16 mouse cellular contexts compared by ENCODE assay signal in the genomic region with DNA sequence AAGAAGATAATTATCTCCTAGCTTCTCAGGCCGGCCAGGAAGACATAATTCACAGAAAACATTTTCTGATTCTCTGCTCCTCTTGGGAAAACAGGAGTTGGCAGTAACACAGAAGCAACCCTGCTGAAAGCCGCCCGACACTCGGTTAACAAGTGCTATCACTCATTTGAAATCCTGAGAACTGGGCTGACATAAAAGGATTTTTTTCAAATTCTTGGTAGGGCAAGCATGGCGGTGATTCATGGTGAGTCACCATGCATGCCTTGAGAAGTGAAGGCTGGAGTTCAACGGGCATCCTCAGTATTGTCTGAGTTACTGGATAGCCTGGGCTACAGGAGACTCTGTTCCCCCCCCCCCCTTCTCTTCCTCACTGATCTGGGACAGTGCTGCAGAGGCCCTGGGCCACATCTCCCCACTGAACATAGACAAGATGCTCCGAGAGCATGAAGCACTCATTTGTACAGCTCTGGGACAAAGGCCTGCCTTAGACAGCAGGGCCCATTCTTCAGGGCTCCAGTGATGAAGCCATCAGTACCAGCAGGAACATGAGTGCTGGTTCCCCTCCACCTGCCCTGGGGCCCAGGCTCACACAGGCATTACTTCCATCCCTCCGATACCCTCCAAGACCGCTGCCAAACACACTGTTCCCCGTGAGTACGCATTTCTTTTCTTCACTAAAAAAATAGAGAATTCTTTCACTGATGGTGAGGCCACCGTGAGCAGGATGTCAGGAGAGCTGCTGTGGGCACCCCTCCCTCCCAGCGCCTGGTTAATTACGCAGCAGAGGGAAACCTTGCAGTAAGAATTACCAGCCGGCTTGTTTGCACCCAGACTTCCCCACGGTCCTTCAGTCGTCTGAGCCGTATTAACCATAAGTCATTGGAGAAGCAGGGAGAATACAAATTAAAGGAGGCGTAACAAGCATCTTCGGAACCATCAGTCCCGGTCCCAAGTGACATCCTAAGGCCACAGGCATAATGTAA. TPM values are rescaled to one million over a fixed set of nuclear protein-coding genes. Genes with fewer than 3 reads are reported as not detected.
DNase-seq lines count a peak whose midpoint lies in the region; ATAC-seq and TF ChIP-seq lines count a peak whose summit lies in the region.
"Had no signal": no experiment of that assay in that cellular context is flagged by ENCODE, and none has a peak within 500 bp of the region (broad histone marks: within the 10 kb centered on the region; RNA-seq: fewer than 3 reads in every experiment).

No protein-coding gene starts in this region.

- peak; percentile 74 for DNase-seq in kidney, postnatal 0 days (ENCODE audit: low spot score)
- no peak for DNase-seq in kidney, postnatal 25 days
- DNase-seq in MN1 (ENCODE audit: low spot score): peak; percentile 84
- DNase-seq in brain, adult 2 months (ENCODE audit: low read depth, low spot score): peak; percentile 37
- no peak for DNase-seq in right cerebral cortex, postnatal 14 days
- DNase-seq: cerebellum, adult 18-20 months; gastrocnemius, postnatal 10 days; lung, adult 2 months had no signal

- H3K27ac ChIP-seq in kidney, postnatal 0 days: peak overlapping the region; percentile 25; the same call in 1 of the 2 replicates
- H3K27ac ChIP-seq in midbrain, embryonic 16.5 days (ENCODE audit: low read length): peak overlapping the region; percentile 22; the same call in 1 of the 2 replicates
- H3K27ac ChIP-seq in intestine, postnatal 0 days (ENCODE audit: low read depth, low read length): no peak overlapping the region
- H3K27ac ChIP-seq: embryonic facial prominence, embryonic 10.5 days; forebrain, embryonic 13.5 days; limb, embryonic 13.5 days had no signal

- peaks cover 7% of the 10 kb centered on the region; the same call in 1 of the 2 replicates for H3K36me3 ChIP-seq in kidney, postnatal 0 days (ENCODE audit: insufficient read depth, low read length)
- peaks cover 9% of the 10 kb centered on the region; the same call in 1 of the 2 replicates for H3K36me3 ChIP-seq in midbrain, embryonic 16.5 days (ENCODE audit: control insufficient read depth, insufficient read depth, low read length)
- H3K36me3 ChIP-seq in intestine, postnatal 0 days (ENCODE audit: control insufficient read depth, insufficient read depth): 0 out of 2 replicates have a peak, but pooled peaks cover 3% of the 10 kb centered on the region

- no peak overlapping the region for H3K9ac ChIP-seq in kidney, postnatal 0 days (ENCODE audit: low read depth, low read length)
- no peak overlapping the region for H3K9ac ChIP-seq in midbrain, embryonic 16.5 days (ENCODE audit: low read depth, low read length)
- H3K9ac ChIP-seq in intestine, postnatal 0 days (ENCODE audit: low read depth, low read length): no peak overlapping the region
- H3K9ac ChIP-seq: forebrain, embryonic 13.5 days; limb, embryonic 13.5 days had no signal

- no peak overlapping the region for H3K4me2 ChIP-seq in kidney, postnatal 0 days (ENCODE audit: low read length)
- H3K4me2 ChIP-seq in midbrain, embryonic 16.5 days (ENCODE audit: low read length): no peak overlapping the region
- H3K4me2 ChIP-seq in intestine, postnatal 0 days (replicated peaks; ENCODE audit: low read depth): no peak overlapping the region
- H3K4me2 ChIP-seq: forebrain, embryonic 13.5 days; limb, embryonic 13.5 days had no signal

- WGBS in kidney, postnatal 0 days: 47% methylated on average over 21 of the region's 21 CpGs
- WGBS in midbrain, embryonic 16.5 days: 70% methylated on average over 21 of the region's 21 CpGs
- 83% methylated on average over 21 of the region's 21 CpGs for WGBS in intestine, postnatal 0 days

- no peaks in the 10 kb centered on the region for H3K4me1 ChIP-seq in kidney, postnatal 0 days (replicated peaks; ENCODE audit: insufficient read depth, low read length)
- no peaks in the 10 kb centered on the region for H3K4me1 ChIP-seq in midbrain, embryonic 16.5 days (ENCODE audit: control insufficient read depth, insufficient read depth, low read length)
- H3K4me1 ChIP-seq in intestine, postnatal 0 days (replicated peaks; ENCODE audit: control insufficient read depth, insufficient read depth, low read length): no peaks in the 10 kb centered on the region
- H3K4me1 ChIP-seq: forebrain, embryonic 13.5 days had no signal

- ATAC-seq in kidney, postnatal 0 days (replicated peaks; ENCODE audit: low FRiP score, low read depth): 0 out of 2 replicates have a peak, but pooled peaks have one; percentile 37
- ATAC-seq in midbrain, embryonic 16.5 days: no peak
- no peak for ATAC-seq in granulocyte monocyte progenitor cell, adult 5-6 weeks (replicated peaks; ENCODE audit: poor library complexity, severe bottlenecking)
- no peak for ATAC-seq in intestine, postnatal 0 days
- ATAC-seq: activated CD4-positive, CD25-positive, alpha-beta regulatory T cell, adult 4 months; forebrain, embryonic 13.5 days had no signal

- H3K27me3 ChIP-seq in kidney, postnatal 0 days (ENCODE audit: insufficient read depth, low read length): no peaks in the 10 kb centered on the region
- H3K27me3 ChIP-seq in midbrain, embryonic 16.5 days (ENCODE audit: control insufficient read depth, insufficient read depth, low read depth, low read length): no peaks in the 10 kb centered on the region
- H3K27me3 ChIP-seq in intestine, postnatal 0 days (replicated peaks; ENCODE audit: control insufficient read depth, insufficient read depth, low read length): no peaks in the 10 kb centered on the region
- H3K27me3 ChIP-seq: forebrain, embryonic 13.5 days; limb, embryonic 13.5 days had no signal

- no peak overlapping the region for H3K4me3 ChIP-seq in kidney, postnatal 0 days (replicated peaks; ENCODE audit: low read depth, low read length)
- no peak overlapping the region for H3K4me3 ChIP-seq in midbrain, embryonic 16.5 days (ENCODE audit: low read depth, low read length)
- H3K4me3 ChIP-seq in intestine, postnatal 0 days (ENCODE audit: low read depth, low read length): no peak overlapping the region
- H3K4me3 ChIP-seq: embryonic facial prominence, embryonic 10.5 days; forebrain, embryonic 13.5 days; limb, embryonic 13.5 days had no signal

- no peaks in the 10 kb centered on the region for H3K9me3 ChIP-seq in kidney, postnatal 0 days (replicated peaks; ENCODE audit: low read length)
- no peaks in the 10 kb centered on the region for H3K9me3 ChIP-seq in midbrain, embryonic 16.5 days (replicated peaks; ENCODE audit: control insufficient read depth, low read length, poor library complexity, severe bottlenecking)
- no peaks in the 10 kb centered on the region for H3K9me3 ChIP-seq in intestine, postnatal 0 days (ENCODE audit: control insufficient read depth)
- H3K9me3 ChIP-seq: embryonic facial prominence, embryonic 10.5 days; forebrain, embryonic 13.5 days had no signal

- TF ChIP-seq CTCF in kidney, postnatal 0 days (IDR thresholded peaks at IDR 0.05; ENCODE audit: low read depth): no peak
- TF ChIP-seq CTCF in intestine, postnatal 0 days (IDR thresholded peaks at IDR 0.05; ENCODE audit: low read depth): no peak

RNA-seq across cellular contexts. Expression of gene Eif2b2, which starts 14.4 kb away (rescaled TPM):
- polyA plus RNA-seq in kidney, postnatal 0 days (2015; fragmentation: Nextera tagmentation; extraction: Ambion mirVana): 76.0 and 82.0 TPM in 2 replicates
- 72.5 and 75.2 TPM in 2 replicates for polyA plus RNA-seq in midbrain, embryonic 16.5 days (2015; fragmentation: Nextera tagmentation; extraction: Ambion mirVana)
- total RNA-seq in granulocyte monocyte progenitor cell, adult 5-6 weeks (2014; fragmentation: Nextera tagmentation): 51.8 and 89.9 TPM in 2 replicates
- total RNA-seq in granulocyte monocyte progenitor cell, adult 5-6 weeks (2017): 44.0 and 61.7 TPM in 2 replicates
- 44.5 and 44.9 TPM in 2 replicates for polyA plus RNA-seq in intestine, postnatal 0 days (2015; fragmentation: Nextera tagmentation; extraction: Ambion mirVana)

RNA-seq across cellular contexts. Expression of gene Mlh3, which starts 36.7 kb away (rescaled TPM):
- polyA plus RNA-seq in kidney, postnatal 0 days (2015; fragmentation: Nextera tagmentation; extraction: Ambion mirVana): 7.1 and 7.3 TPM in 2 replicates
- polyA plus RNA-seq in midbrain, embryonic 16.5 days (2015; fragmentation: Nextera tagmentation; extraction: Ambion mirVana): 9.0 and 9.1 TPM in 2 replicates
- total RNA-seq in granulocyte monocyte progenitor cell, adult 5-6 weeks (2014; fragmentation: Nextera tagmentation): 9.8 and 11.1 TPM in 2 replicates
- total RNA-seq in granulocyte monocyte progenitor cell, adult 5-6 weeks (2017): 7.7 and 7.9 TPM in 2 replicates
- 2.5 and 3.0 TPM in 2 replicates for polyA plus RNA-seq in intestine, postnatal 0 days (2015; fragmentation: Nextera tagmentation; extraction: Ambion mirVana)

RNA-seq across cellular contexts. Expression of gene Acyp1, which starts 54.6 kb away (rescaled TPM):
- polyA plus RNA-seq in kidney, postnatal 0 days (2015; fragmentation: Nextera tagmentation; extraction: Ambion mirVana): 79.6 and 87.7 TPM in 2 replicates
- polyA plus RNA-seq in midbrain, embryonic 16.5 days (2015; fragmentation: Nextera tagmentation; extraction: Ambion mirVana): 48.4 and 50.2 TPM in 2 replicates
- total RNA-seq in granulocyte monocyte progenitor cell, adult 5-6 weeks (2014; fragmentation: Nextera tagmentation): 39.7 and 58.9 TPM in 2 replicates
- 34.6 and 69.2 TPM in 2 replicates for total RNA-seq in granulocyte monocyte progenitor cell, adult 5-6 weeks (2017)
- polyA plus RNA-seq in intestine, postnatal 0 days (2015; fragmentation: Nextera tagmentation; extraction: Ambion mirVana): 50.3 and 51.9 TPM in 2 replicates

RNA-seq across cellular contexts. Expression of gene Zc2hc1c, which starts 54.7 kb away (rescaled TPM):
- 3.5 TPM in 2 replicates for polyA plus RNA-seq in kidney, postnatal 0 days (2015; fragmentation: Nextera tagmentation; extraction: Ambion mirVana)
- polyA plus RNA-seq in midbrain, embryonic 16.5 days (2015; fragmentation: Nextera tagmentation; extraction: Ambion mirVana): 2.2 and 2.4 TPM in 2 replicates
- total RNA-seq in granulocyte monocyte progenitor cell, adult 5-6 weeks (2014; fragmentation: Nextera tagmentation): not detected in 2 replicates
- not detected in 2 replicates for total RNA-seq in granulocyte monocyte progenitor cell, adult 5-6 weeks (2017)
- polyA plus RNA-seq in intestine, postnatal 0 days (2015; fragmentation: Nextera tagmentation; extraction: Ambion mirVana): 0.86 and 0.96 TPM in 2 replicates
- total RNA-seq: megakaryocyte-erythroid progenitor cell, adult 5-6 weeks had no signal

RNA-seq across cellular contexts. Expression of gene Pgf, which starts 56.1 kb away (rescaled TPM):
- polyA plus RNA-seq in kidney, postnatal 0 days (2015; fragmentation: Nextera tagmentation; extraction: Ambion mirVana): 5.6 and 6.1 TPM in 2 replicates
- polyA plus RNA-seq in midbrain, embryonic 16.5 days (2015; fragmentation: Nextera tagmentation; extraction: Ambion mirVana): 8.0 and 9.0 TPM in 2 replicates
- total RNA-seq in granulocyte monocyte progenitor cell, adult 5-6 weeks (2014; fragmentation: Nextera tagmentation): not detected in 2 replicates
- total RNA-seq in granulocyte monocyte progenitor cell, adult 5-6 weeks (2017): not detected in 2 replicates
- polyA plus RNA-seq in intestine, postnatal 0 days (2015; fragmentation: Nextera tagmentation; extraction: Ambion mirVana): 3.9 and 4.2 TPM in 2 replicates
- total RNA-seq: megakaryocyte-erythroid progenitor cell, adult 5-6 weeks had no signal
- polyA plus RNA-seq: activated CD4-positive, CD25-positive, alpha-beta regulatory T cell, adult 4 months had no signal

Comparison
In these comparisons a context has a peak if more than half of its experiments do, and no peak if none do; other contexts are left out.
1. DNase-seq: peak in kidney, postnatal 0 days (single experiment), MN1 (single experiment) and brain, adult 2 months (single experiment); none in kidney, postnatal 25 days (0 of 2) and right cerebral cortex, postnatal 14 days (single experiment).